Mouse (Mus musculus) lung, embryonic 15.5 days (tissue): ENCODE data around the gene Cept1. TPM values are rescaled to one million over a fixed set of nuclear protein-coding genes. Genes with fewer than 3 reads are reported as not detected.

Experiments
- ATAC-seq: fragments of 200-750 bp; cut with Nextera tagmentation; 2 replicates; pipeline ENCODE4 v1.8.0; 2017; ENCODE audit warnings: moderate number of reproducible peaks, borderline replicate concordance; ENCODE audit not compliant: low FRiP score, low TSS enrichment; ENCODE audit errors: extremely low read depth
- H3K27ac ChIP-seq: fragments of 300-500 bp; sonication (generic); 2 replicates; pipeline ENCODE4 v1.5.1; 2015; ENCODE audit warnings: moderate library complexity, mild to moderate bottlenecking, inconsistent platforms
- H3K27me3 ChIP-seq: fragments of 300-500 bp; sonication (generic); 2 replicates; pipeline ENCODE4 v1.6.1; 2015; ENCODE audit warnings: inconsistent platforms
- H3K36me3 ChIP-seq: fragments of 300-500 bp; sonication (generic); 2 replicates; pipeline ENCODE4 v1.6.1; 2015; ENCODE audit warnings: inconsistent platforms
- H3K4me1 ChIP-seq: fragments of 300-500 bp; sonication (generic); 2 replicates; pipeline ENCODE4 v1.6.1; 2015; ENCODE audit warnings: inconsistent platforms
- H3K4me2 ChIP-seq: fragments of 300-500 bp; sonication (generic); 2 replicates; pipeline ENCODE4 v1.6.1; 2015; ENCODE audit warnings: inconsistent platforms, mild to moderate bottlenecking, moderate library complexity
- H3K4me3 ChIP-seq: fragments of 300-500 bp; sonication (generic); 2 replicates; pipeline ENCODE4 v1.5.1; 2015; ENCODE audit warnings: mild to moderate bottlenecking, inconsistent platforms
- H3K9ac ChIP-seq: fragments of 300-500 bp; sonication (generic); 2 replicates; pipeline ENCODE4 v1.6.1; 2015; ENCODE audit warnings: inconsistent platforms
- H3K9me3 ChIP-seq: fragments of 300-500 bp; sonication (generic); 2 replicates; pipeline ENCODE4 v1.6.1; 2016; ENCODE audit warnings: inconsistent platforms
- WGBS: fragments of 180-500 bp; shearing (Covaris S2); methylation state at CpG from one replicate; pipeline ENCODE4 v1.1.7; 2015; 5-methylcytosine and 5-hydroxymethylcytosine counted together
- polyA plus RNA-seq: library from polyadenylated mRNA; unstranded; fragments of >200 nt; fragmentation: Nextera tagmentation; extraction: Ambion mirVana; gene quantifications from 2 replicates; pipeline ENCODE4 v1.2.1, GENCODE M21; 2015

Gene Cept1
- polyA plus RNA-seq, 1 experiment from 2014 or later, result 73.5 TPM

DNA sequence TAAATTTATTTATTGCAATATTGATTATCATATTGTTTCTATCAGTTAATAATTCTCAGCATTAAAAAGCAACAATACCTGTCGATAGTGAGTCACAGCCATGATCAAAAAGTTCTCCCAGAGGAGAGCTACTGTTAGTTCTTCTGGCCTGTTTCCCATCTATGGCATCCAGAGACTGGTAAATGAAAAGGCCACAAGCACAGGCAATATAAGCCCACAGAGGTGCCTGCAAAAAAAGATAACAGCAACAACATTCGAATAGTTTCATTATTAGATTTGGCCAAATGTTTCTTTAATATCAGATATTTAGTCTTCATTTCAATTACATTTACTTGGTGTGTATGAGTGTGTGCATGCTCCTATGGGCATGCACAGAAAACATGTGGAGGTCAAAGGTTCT, 14.3 kb downstream of the Cept1 start:
- no peak overlapping the region for H3K4me3 ChIP-seq
- H3K9ac ChIP-seq, result no peak overlapping the region
- H3K9me3 ChIP-seq, result no peaks in the 10 kb centered on the region
- 87% methylated on average over 2 of the region's 2 CpGs for WGBS
- no peak for ATAC-seq
- no peak overlapping the region for H3K27ac ChIP-seq
- H3K4me2 ChIP-seq, result no peak overlapping the region
- no peaks in the 10 kb centered on the region for H3K27me3 ChIP-seq
- H3K4me1 ChIP-seq, result no peaks in the 10 kb centered on the region
- peaks cover 10% of the 10 kb centered on the region for H3K36me3 ChIP-seq

DNA sequence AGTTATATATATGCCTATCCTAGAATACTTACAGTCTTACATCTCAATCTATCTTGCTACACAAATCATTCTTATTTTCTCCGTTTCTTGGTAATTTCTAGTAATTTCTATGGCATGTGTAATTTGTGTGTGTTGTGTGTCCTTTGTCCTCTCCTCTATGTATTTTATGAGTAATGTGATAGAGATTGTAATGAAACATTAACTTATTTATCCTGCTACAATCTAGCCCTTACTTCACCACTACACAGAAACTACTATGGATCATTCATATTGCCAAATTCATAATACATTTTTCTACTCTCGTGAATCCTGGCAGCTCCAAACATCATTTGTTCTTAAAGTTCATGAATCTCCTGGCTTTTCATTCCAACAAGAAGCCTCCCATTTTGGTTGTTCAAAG, 19.6 kb downstream of the Cept1 start:
- WGBS, result 90% methylated on average over 2 of the region's 2 CpGs
- Histone ChIP-seq H3K27me3 (no peaks in the 10 kb centered on the region), H3K36me3 (no peaks in the 10 kb centered on the region), H3K9ac (no peak overlapping the region), H3K4me1 (no peaks in the 10 kb centered on the region), H3K4me3 (no peak overlapping the region), H3K27ac (no peak overlapping the region), H3K9me3 (no peaks in the 10 kb centered on the region), H3K4me2 (no peak overlapping the region)
- ATAC-seq, result no peak

DNA sequence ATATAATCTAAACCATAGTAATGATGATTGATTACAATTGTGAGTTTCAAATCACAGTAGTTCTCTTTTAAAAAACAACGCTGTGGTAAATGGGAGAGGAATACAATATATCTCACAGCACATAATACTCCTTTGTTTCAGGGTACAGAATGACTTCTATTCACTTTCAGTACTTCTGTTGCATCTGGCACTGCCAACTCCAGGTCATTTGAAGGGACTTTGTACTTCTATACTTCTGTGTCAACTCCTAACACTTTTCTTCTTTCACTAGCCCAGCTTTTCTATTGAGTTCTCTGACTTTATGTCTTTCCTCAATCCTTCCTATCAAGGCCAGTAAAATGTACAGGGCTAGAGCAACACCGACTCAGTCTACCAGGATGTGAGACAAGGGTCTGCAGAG, 21.2 kb downstream of the Cept1 start:
- H3K27ac ChIP-seq, result no peak overlapping the region
- WGBS, result 92% methylated on average over 2 of the region's 2 CpGs
- H3K9ac ChIP-seq, result no peak overlapping the region
- H3K36me3 ChIP-seq, result no peaks in the 10 kb centered on the region
- ATAC-seq, result no peak
- no peaks in the 10 kb centered on the region for H3K4me1 ChIP-seq
- H3K27me3 ChIP-seq, result no peaks in the 10 kb centered on the region
- H3K9me3 ChIP-seq, result no peaks in the 10 kb centered on the region
- H3K4me3 ChIP-seq, result no peak overlapping the region
- H3K4me2 ChIP-seq, result no peak overlapping the region

DNA sequence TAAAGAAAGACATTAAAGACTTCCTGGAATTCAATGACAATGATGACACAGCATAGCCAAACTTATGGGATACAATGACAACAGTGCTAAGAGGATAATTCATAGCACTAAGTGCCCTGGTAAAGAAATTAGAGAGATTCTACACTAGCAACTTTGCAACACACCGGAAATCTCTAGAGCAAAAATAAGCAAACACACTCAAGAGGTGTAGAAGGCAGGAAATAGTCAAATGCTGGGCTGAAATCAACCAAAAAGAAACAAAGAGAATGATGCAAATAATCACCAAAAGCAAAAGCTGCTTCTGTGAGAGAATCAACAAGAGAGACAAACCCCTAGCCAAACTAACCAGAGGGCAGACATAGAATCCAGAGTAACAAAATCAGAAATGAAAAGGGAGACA, 24.9 kb downstream of the Cept1 start:
- H3K36me3 ChIP-seq, result no peaks in the 10 kb centered on the region
- H3K9ac ChIP-seq, result no peak overlapping the region
- no peak overlapping the region for H3K4me3 ChIP-seq
- WGBS, result 94% methylated on average over 1 of the region's 1 CpGs
- no peak overlapping the region for H3K27ac ChIP-seq
- no peak for ATAC-seq
- H3K4me2 ChIP-seq, result no peak overlapping the region
- no peaks in the 10 kb centered on the region for H3K9me3 ChIP-seq
- no peaks in the 10 kb centered on the region for H3K4me1 ChIP-seq
- H3K27me3 ChIP-seq, result no peaks in the 10 kb centered on the region

DNA sequence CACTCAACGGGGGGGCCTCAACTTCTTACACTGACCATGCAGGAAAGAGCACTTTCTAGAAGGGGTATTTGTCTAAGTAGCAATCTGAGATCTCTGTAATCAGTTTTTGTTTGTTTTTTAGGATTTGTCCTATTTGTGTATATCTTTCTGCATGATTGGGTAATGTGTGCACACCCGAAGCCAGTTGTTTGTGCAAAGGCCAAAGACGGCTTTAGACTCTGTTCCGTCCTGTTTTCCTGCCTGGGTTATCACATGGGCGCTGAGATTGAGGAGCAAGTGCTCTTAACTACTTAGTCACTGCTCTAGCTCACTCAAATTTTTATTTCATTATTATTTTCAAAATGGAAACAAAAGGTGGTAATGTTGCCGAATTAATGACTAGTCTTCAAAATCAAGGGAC, 32.6 kb downstream of the Cept1 start:
- Histone ChIP-seq H3K27me3 (no peaks in the 10 kb centered on the region), H3K4me3 (no peak overlapping the region), H3K4me2 (no peak overlapping the region), H3K27ac (no peak overlapping the region), H3K9me3 (no peaks in the 10 kb centered on the region), H3K36me3 (peaks cover 3% of the 10 kb centered on the region; the same call in 1 of the 2 replicates), H3K9ac (no peak overlapping the region), H3K4me1 (no peaks in the 10 kb centered on the region)
- 79% methylated on average over 6 of the region's 6 CpGs for WGBS
- no peak for ATAC-seq

DNA sequence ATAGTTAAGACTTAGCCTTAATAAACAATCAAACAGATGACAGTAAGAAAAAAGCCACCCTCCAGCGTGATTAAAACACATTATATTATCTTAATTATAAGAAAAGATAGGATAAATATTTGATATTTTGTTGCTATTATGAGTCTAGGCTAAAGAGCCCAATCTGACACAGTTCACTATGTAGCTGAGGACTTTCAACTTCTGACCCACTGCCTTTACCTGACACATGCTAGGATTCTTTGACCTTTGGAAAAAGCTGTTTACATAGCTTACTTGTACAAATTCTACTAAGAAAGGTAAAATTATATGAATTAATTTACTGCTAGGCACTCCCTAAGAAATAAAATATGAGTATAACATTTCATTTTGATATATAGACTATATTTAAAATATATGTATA, 36.9 kb downstream of the Cept1 start:
- Histone ChIP-seq H3K36me3 (peaks cover 3% of the 10 kb centered on the region; the same call in 1 of the 2 replicates), H3K4me1 (no peaks in the 10 kb centered on the region), H3K4me3 (no peak overlapping the region), H3K9me3 (no peaks in the 10 kb centered on the region), H3K9ac (no peak overlapping the region), H3K4me2 (no peak overlapping the region), H3K27ac (no peak overlapping the region), H3K27me3 (no peaks in the 10 kb centered on the region)
- no peak for ATAC-seq
- 65% methylated on average over 1 of the region's 1 CpGs for WGBS

DNA sequence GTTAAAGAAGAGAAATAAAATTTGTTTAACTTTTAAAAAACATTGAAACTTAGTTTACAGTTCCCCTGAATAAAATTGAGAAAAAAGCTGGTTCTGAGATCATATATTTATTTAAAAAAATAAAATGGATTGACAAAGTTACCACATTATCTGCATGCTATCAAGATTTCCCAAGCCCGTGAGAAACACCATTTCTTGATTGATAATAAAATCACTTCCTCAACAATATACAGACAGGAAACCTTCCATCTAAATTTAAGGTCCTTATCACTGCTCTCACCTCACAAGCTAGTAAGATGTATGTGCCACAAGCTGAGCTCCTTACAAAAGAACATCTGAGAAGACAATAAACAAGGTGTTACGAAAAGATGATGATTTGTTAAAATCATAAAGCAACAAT, 44.7 kb downstream of the Cept1 start:
- no peaks in the 10 kb centered on the region for H3K27me3 ChIP-seq
- no peak overlapping the region for H3K4me3 ChIP-seq
- no peak overlapping the region for H3K4me2 ChIP-seq
- H3K4me1 ChIP-seq, result no peaks in the 10 kb centered on the region
- no peak overlapping the region for H3K9ac ChIP-seq
- no peaks in the 10 kb centered on the region for H3K9me3 ChIP-seq
- ATAC-seq, result no peak
- no peak overlapping the region for H3K27ac ChIP-seq
- 85% methylated on average over 2 of the region's 2 CpGs for WGBS
- H3K36me3 ChIP-seq, result peaks cover 27% of the 10 kb centered on the region

DNA sequence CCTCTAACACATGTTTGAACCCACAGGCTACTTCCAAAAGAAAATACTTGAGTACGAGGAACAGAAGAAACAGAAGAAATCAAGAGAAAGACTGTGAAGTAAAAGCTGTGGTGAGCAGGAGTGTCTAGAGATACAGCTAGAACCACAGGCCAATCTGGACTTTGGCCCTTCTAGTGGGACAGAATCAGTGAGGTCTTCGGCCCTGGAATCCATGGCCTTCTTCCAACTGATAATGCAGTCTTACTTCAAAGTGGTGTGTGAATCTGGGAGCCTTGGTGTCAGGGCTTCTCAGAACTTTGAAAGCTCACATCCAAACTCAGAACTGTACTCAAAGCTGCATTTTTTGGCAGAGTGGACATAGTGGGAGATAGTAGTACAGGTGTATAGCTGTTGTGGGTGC, 47.1 kb downstream of the Cept1 start:
- ATAC-seq, result no peak
- Histone ChIP-seq H3K9ac (no peak overlapping the region), H3K4me2 (no peak overlapping the region), H3K36me3 (peaks cover 27% of the 10 kb centered on the region), H3K4me3 (no peak overlapping the region), H3K4me1 (peaks cover 13% of the 10 kb centered on the region; the same call in 1 of the 2 replicates), H3K27me3 (no peaks in the 10 kb centered on the region), H3K27ac (no peak overlapping the region), H3K9me3 (no peaks in the 10 kb centered on the region)
- WGBS, result 83% methylated on average over 2 of the region's 2 CpGs

DNA sequence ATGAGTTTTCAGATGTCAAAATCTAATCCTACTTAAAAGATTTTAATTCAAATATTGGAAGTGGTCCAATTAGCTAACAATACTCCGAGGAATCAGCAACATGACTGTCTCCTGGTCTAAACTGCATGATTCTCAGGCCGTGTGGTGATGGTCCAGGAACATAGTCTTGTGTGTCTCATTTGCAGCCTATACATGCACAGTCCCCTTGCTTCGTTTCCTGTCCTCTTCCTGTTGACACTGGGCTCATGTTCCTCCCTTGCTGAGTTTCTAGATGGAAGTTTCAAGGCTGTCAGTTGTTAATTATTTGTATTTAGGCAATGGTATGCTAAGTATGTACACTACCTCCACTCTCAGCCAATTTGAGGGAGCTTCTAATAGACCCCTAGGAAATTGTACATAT, 50.6 kb downstream of the Cept1 start:
- H3K27ac ChIP-seq, result 0 out of 2 replicates have a peak overlapping the region, but pooled peaks have one; percentile 87
- peaks cover 16% of the 10 kb centered on the region; the same call in 1 of the 2 replicates for H3K4me1 ChIP-seq
- H3K27me3 ChIP-seq, result no peaks in the 10 kb centered on the region
- no peak overlapping the region for H3K9ac ChIP-seq
- peaks cover 14% of the 10 kb centered on the region; the same call in 1 of the 2 replicates for H3K36me3 ChIP-seq
- WGBS, result 43% methylated on average over 3 of the region's 3 CpGs
- H3K9me3 ChIP-seq, result no peaks in the 10 kb centered on the region
- no peak overlapping the region for H3K4me3 ChIP-seq
- ATAC-seq, result no peak
- H3K4me2 ChIP-seq, result no peak overlapping the region

DNA sequence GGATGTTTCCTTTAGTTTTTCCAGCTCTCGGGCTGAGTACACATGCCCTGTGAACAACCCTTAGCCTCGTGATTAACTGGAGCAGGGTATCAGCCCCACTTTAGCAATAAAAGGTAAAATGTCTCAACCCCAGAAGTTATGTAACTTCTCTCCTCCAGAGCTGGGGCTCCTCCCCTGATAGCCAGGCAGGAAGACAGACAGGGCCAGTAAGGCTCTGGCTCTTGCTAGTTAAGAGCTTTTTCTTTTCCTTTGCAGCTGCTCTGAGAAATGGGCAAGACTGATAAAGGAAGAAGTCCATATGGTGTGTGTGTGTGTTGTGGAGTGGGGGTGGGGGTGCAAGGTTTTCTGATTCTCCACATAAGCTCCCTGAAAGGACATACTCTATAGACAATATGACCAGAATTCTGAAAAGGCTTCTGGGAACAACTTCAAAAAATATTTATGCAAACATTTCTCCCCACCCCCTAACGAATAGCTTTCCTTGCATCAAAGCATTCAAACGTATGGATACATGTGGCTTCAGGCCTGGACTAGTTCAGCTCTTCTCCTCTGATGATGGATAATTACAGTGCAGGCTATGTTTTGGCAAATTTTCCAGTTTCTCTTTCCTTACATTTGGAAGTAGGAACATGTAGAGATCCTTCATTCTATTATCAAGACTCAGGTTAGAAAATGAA, 51.4 kb downstream of the Cept1 start:
- Histone ChIP-seq H3K36me3 (peaks cover 14% of the 10 kb centered on the region; the same call in 1 of the 2 replicates), H3K27me3 (no peaks in the 10 kb centered on the region), H3K27ac (peak overlapping the region; percentile 87), H3K9ac (no peak overlapping the region), H3K4me2 (no peak overlapping the region), H3K4me1 (peaks cover 16% of the 10 kb centered on the region; the same call in 1 of the 2 replicates), H3K9me3 (no peaks in the 10 kb centered on the region), H3K4me3 (no peak overlapping the region)
- 19% methylated on average over 4 of the region's 4 CpGs for WGBS
- ATAC-seq, result peak; percentile 87

DNA sequence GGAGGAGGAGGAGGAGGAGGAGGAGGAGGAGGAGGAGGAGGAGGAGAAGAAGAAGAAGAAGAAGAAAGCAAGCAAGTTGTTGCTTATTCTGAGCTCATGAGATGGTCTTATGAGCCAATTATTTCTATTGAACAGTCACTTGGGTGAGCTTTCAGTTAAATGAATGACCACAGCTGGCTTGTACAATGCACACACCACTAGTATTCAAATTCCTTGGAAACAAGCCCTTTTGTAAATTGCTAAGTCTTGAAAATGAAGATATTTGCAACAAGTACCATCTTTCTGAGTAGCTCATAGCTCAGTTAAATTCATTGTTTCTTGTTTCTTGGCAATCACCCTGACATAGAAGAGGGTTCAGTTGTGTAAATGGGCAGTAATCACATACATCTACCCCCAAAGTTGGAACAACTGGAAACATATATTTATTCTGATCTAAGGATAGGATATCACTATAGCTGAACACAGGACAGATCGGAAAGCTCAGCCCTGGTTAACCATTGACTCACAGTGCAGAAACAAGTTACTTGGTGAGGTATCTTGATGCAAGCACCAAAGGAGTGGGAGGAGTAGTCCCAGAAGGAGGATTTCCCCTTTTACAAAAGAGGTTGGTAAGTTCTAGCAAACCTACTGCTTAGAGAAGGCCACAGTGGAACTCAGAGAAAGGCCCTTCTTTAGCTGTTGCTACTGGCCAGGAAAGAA, 52.1 kb downstream of the Cept1 start:
- peaks cover 8% of the 10 kb centered on the region; the same call in 1 of the 2 replicates for H3K36me3 ChIP-seq
- no peak overlapping the region for H3K4me3 ChIP-seq
- no peaks in the 10 kb centered on the region for H3K9me3 ChIP-seq
- ATAC-seq, result peak; percentile 50
- H3K4me2 ChIP-seq, result no peak overlapping the region
- 50% methylated on average over 1 of the region's 1 CpGs for WGBS
- H3K9ac ChIP-seq, result no peak overlapping the region
- peak overlapping the region; percentile 87 for H3K27ac ChIP-seq
- H3K27me3 ChIP-seq, result no peaks in the 10 kb centered on the region
- H3K4me1 ChIP-seq, result peaks cover 16% of the 10 kb centered on the region; the same call in 1 of the 2 replicates

DNA sequence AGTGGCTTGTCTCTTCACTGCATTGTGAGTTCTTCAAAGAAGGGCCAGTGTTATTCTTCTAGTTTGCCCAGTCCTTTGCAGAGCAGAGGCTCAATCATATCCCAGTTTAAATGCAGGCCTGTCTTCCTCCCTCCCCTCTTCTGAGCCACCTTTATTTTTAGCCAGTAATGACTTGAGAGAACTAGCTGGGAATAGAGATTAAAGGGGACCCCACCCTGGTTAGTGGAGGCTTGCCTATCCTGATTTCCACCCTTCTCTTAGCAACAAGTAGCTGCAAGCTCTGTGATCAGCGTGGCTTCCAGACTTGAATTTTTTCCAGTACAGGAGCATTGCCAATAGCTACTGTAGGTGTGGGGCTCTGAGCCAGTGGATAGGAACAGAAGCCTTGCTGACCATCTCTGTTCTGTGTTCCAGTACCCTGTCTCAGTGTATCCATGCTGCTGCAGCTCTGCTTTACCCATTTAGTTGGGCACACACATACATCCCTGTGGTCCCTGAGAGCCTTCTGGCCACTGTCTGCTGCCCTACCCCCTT, 53.1 kb downstream of the Cept1 start:
- Histone ChIP-seq H3K4me1 (peaks cover 16% of the 10 kb centered on the region; the same call in 1 of the 2 replicates), H3K27ac (0 out of 2 replicates have a peak overlapping the region, but pooled peaks have one; percentile 12), H3K9ac (no peak overlapping the region), H3K36me3 (peaks cover 1% of the 10 kb centered on the region; the same call in 1 of the 2 replicates), H3K27me3 (no peaks in the 10 kb centered on the region), H3K4me3 (no peak overlapping the region), H3K9me3 (no peaks in the 10 kb centered on the region), H3K4me2 (no peak overlapping the region)
- WGBS, result 35% methylated on average over 1 of the region's 1 CpGs
- no peak for ATAC-seq
